Mouse (Mus musculus) spleen, adult 2 months (tissue): Measurements from ENCODE around the gene Kcnk13.

ENCODE experiments used
- CTCF ChIP-seq: fragments of 200-500 bp; IDR thresholded peaks from 2 replicates; pipeline ENCODE4 v1.5.1; 2011; ENCODE audit warnings: mild to moderate bottlenecking, inconsistent platforms; ENCODE audit not compliant: insufficient read depth, insufficient read length, insufficient replicate concordance; ENCODE audit errors: extremely low read depth
- POLR2A ChIP-seq: fragments of 200-500 bp; IDR thresholded peaks from 2 replicates; pipeline ENCODE4 v1.6.1; 2011; ENCODE audit warnings: low read depth, low read length, inconsistent platforms

DNA sequence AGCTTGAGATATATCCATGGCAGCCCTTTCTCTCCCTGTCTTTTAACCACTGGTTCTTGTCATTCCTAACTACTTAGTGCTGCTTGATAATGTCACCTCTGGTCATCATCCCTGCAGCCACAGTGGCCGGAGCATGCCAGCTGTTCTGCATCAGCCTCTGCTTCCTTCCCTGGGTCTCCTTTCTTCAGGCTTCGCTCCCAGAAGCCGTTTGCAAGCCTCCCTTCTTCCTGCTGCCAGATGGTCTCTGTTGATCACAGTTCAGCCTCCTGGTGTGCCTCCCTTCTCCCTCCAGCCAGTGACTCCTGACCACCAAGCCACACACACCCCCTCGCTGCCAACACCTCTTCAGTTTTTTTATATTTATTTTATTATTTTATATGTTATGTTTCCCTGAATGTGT lies 25.8 kb upstream of the Kcnk13 start:
- TF ChIP-seq CTCF (no peak), POLR2A (no peak)
